Mouse (Mus musculus): ENCODE results near the gene Myo9a.

- TF ChIP-seq POLR2A (IDR thresholded peaks at IDR 0.05; ENCODE audit: borderline replicate concordance, control insufficient read depth, low read depth, low read length) (no peak), CTCF (IDR thresholded peaks at IDR 0.05; ENCODE audit: control insufficient read depth, insufficient read depth, low read length) (no peak)
These were observed 194.5 kb downstream of the Myo9a start for GRCm38 (mm10) chr9:59945241-59945640.

Measured in bone marrow, adult 2 months (tissue).